Mouse (Mus musculus) liver, embryonic 16.5 days (tissue): ENCODE results near the gene Eepd1. TPM values are rescaled to one million over a fixed set of nuclear protein-coding genes. Genes with fewer than 3 reads are reported as not detected.
A peak's percentile ranks its signal among the peaks of the same experiment; 100 is the strongest.

Experiments used
- ATAC-seq: fragments of 200-750 bp; cut with Nextera tagmentation; 2 replicates; pipeline ENCODE4 v1.8.0; 2017; ENCODE audit warnings: low read depth, mild to moderate bottlenecking, moderate number of reproducible peaks, moderate library complexity
- H3K27ac ChIP-seq: fragments of 300-500 bp; sonication (generic); 2 replicates; pipeline ENCODE4 v1.5.1; 2014; ENCODE audit warnings: mild to moderate bottlenecking, low read length
- H3K27me3 ChIP-seq: fragments of 300-500 bp; sonication (generic); 2 replicates; pipeline ENCODE4 v1.6.1; 2014; ENCODE audit warnings: low read depth, low read length, mixed read lengths; ENCODE audit not compliant: control insufficient read depth, insufficient read depth
- H3K36me3 ChIP-seq: fragments of 300-500 bp; sonication (generic); 2 replicates; pipeline ENCODE4 v1.6.1; 2014; ENCODE audit warnings: mild to moderate bottlenecking; ENCODE audit not compliant: control insufficient read depth, insufficient read depth
- H3K4me1 ChIP-seq: fragments of 300-500 bp; sonication (generic); 2 replicates; pipeline ENCODE4 v1.6.1; 2014; ENCODE audit warnings: low read depth, low read length, mixed read lengths; ENCODE audit not compliant: control insufficient read depth
- H3K4me2 ChIP-seq: fragments of 300-500 bp; sonication (generic); 2 replicates; pipeline ENCODE4 v1.6.1; 2014; ENCODE audit warnings: low read depth, low read length, mixed read lengths
- H3K4me3 ChIP-seq: fragments of 300-500 bp; sonication (generic); 2 replicates; pipeline ENCODE4 v1.5.1; 2014; ENCODE audit warnings: low read depth, mild to moderate bottlenecking, low read length
- H3K9ac ChIP-seq: fragments of 300-500 bp; sonication (generic); 2 replicates; pipeline ENCODE4 v1.6.1; 2014; ENCODE audit warnings: low read depth, low read length
- H3K9me3 ChIP-seq: fragments of 300-500 bp; sonication (generic); replicated peaks from 2 replicates; pipeline ENCODE4 v1.6.1; 2016; ENCODE audit warnings: low read length; ENCODE audit not compliant: control insufficient read depth
- WGBS: fragments of 180-500 bp; shearing (Covaris S2); extraction: QIAGEN DNeasy Blood & Tissue Kit; methylation state at CpG from one replicate; pipeline ENCODE4 v1.1.7; 2014; ENCODE audit not compliant: insufficient replicate concordance; 5-methylcytosine and 5-hydroxymethylcytosine counted together
- polyA plus RNA-seq: library from polyadenylated mRNA; unstranded; fragments of >200 nt; fragmentation: Nextera tagmentation; extraction: Ambion mirVana; gene quantifications from 2 replicates; pipeline ENCODE4 v1.2.1, GENCODE M21; 2015

Gene Eepd1
- polyA plus RNA-seq, 1 experiment from 2014 or later = 7.0 TPM

GRCm38 (mm10) chr9:25496196-25496595, 14.8 kb downstream of the Eepd1 start:
- no peak for ATAC-seq
- H3K36me3 ChIP-seq = no peaks in the 10 kb centered on the region
- H3K4me2 ChIP-seq = no peak overlapping the region
- WGBS = 68% methylated on average over 4 of the region's 4 CpGs
- no peaks in the 10 kb centered on the region for H3K9me3 ChIP-seq
- no peaks in the 10 kb centered on the region for H3K27me3 ChIP-seq
- H3K4me3 ChIP-seq = no peak overlapping the region
- H3K4me1 ChIP-seq = no peaks in the 10 kb centered on the region
- H3K27ac ChIP-seq = no peak overlapping the region
- H3K9ac ChIP-seq = no peak overlapping the region

- WGBS = 85% methylated on average over 2 of the region's 2 CpGs
- Histone ChIP-seq H3K4me3 (no peak overlapping the region), H3K27ac (no peak overlapping the region), H3K4me1 (no peaks in the 10 kb centered on the region), H3K36me3 (no peaks in the 10 kb centered on the region), H3K9me3 (no peaks in the 10 kb centered on the region), H3K9ac (no peak overlapping the region), H3K4me2 (no peak overlapping the region), H3K27me3 (no peaks in the 10 kb centered on the region)
- no peak for ATAC-seq
These were observed 15.4 kb downstream of the Eepd1 start for GRCm38 (mm10) chr9:25496703-25497102.

- Histone ChIP-seq H3K36me3 (no peaks in the 10 kb centered on the region), H3K4me2 (no peak overlapping the region), H3K9ac (no peak overlapping the region), H3K27me3 (no peaks in the 10 kb centered on the region), H3K27ac (no peak overlapping the region), H3K4me3 (no peak overlapping the region), H3K4me1 (no peaks in the 10 kb centered on the region), H3K9me3 (no peaks in the 10 kb centered on the region)
- WGBS = 25% methylated on average over 4 of the region's 4 CpGs
- no peak for ATAC-seq
These were observed 17.4 kb downstream of the Eepd1 start for GRCm38 (mm10) chr9:25498770-25499169.

- Histone ChIP-seq H3K27me3 (no peaks in the 10 kb centered on the region), H3K4me2 (no peak overlapping the region), H3K36me3 (no peaks in the 10 kb centered on the region), H3K9me3 (no peaks in the 10 kb centered on the region), H3K27ac (no peak overlapping the region), H3K4me3 (no peak overlapping the region), H3K9ac (no peak overlapping the region), H3K4me1 (peaks cover 4% of the 10 kb centered on the region)
- WGBS = 27% methylated on average over 3 of the region's 3 CpGs
- ATAC-seq = no peak
These were observed 18.0 kb downstream of the Eepd1 start for GRCm38 (mm10) chr9:25499306-25499705.

- no peak overlapping the region for H3K4me2 ChIP-seq
- no peak for ATAC-seq
- H3K27ac ChIP-seq = no peak overlapping the region
- H3K36me3 ChIP-seq = no peaks in the 10 kb centered on the region
- no peak overlapping the region for H3K9ac ChIP-seq
- H3K9me3 ChIP-seq = no peaks in the 10 kb centered on the region
- peaks cover 6% of the 10 kb centered on the region for H3K4me1 ChIP-seq
- no peaks in the 10 kb centered on the region for H3K27me3 ChIP-seq
- WGBS = 68% methylated on average over 2 of the region's 2 CpGs
- no peak overlapping the region for H3K4me3 ChIP-seq
These were observed 18.7 kb downstream of the Eepd1 start for GRCm38 (mm10) chr9:25500031-25500430.

GRCm38 (mm10) chr9:25508825-25509224, 27.5 kb downstream of the Eepd1 start:
- Histone ChIP-seq H3K27ac (no peak overlapping the region), H3K4me1 (peaks cover 13% of the 10 kb centered on the region), H3K4me2 (no peak overlapping the region), H3K36me3 (no peaks in the 10 kb centered on the region), H3K4me3 (no peak overlapping the region), H3K9me3 (no peaks in the 10 kb centered on the region), H3K9ac (no peak overlapping the region), H3K27me3 (no peaks in the 10 kb centered on the region)
- ATAC-seq = peak; percentile 30; the same call in 1 of the 2 replicates
- WGBS = 50% methylated on average over 3 of the region's 3 CpGs

GRCm38 (mm10) chr9:25510572-25510971, 29.2 kb downstream of the Eepd1 start:
- H3K4me2 ChIP-seq = no peak overlapping the region
- no peak overlapping the region for H3K9ac ChIP-seq
- ATAC-seq = no peak
- 55% methylated on average over 11 of the region's 11 CpGs for WGBS
- H3K36me3 ChIP-seq = no peaks in the 10 kb centered on the region
- H3K9me3 ChIP-seq = no peaks in the 10 kb centered on the region
- peaks cover 1% of the 10 kb centered on the region; the same call in 1 of the 2 replicates for H3K4me1 ChIP-seq
- H3K4me3 ChIP-seq = no peak overlapping the region
- no peaks in the 10 kb centered on the region for H3K27me3 ChIP-seq
- no peak overlapping the region for H3K27ac ChIP-seq

GRCm38 (mm10) chr9:25513050-25513449, 31.7 kb downstream of the Eepd1 start:
- H3K9ac ChIP-seq = no peak overlapping the region
- no peak overlapping the region for H3K4me3 ChIP-seq
- H3K9me3 ChIP-seq = no peaks in the 10 kb centered on the region
- H3K4me1 ChIP-seq = no peaks in the 10 kb centered on the region
- H3K4me2 ChIP-seq = no peak overlapping the region
- 53% methylated on average over 2 of the region's 2 CpGs for WGBS
- H3K27ac ChIP-seq = no peak overlapping the region
- H3K36me3 ChIP-seq = no peaks in the 10 kb centered on the region
- ATAC-seq = no peak
- no peaks in the 10 kb centered on the region for H3K27me3 ChIP-seq

GRCm38 (mm10) chr9:25513556-25513955, 32.2 kb downstream of the Eepd1 start:
- Histone ChIP-seq H3K9ac (no peak overlapping the region), H3K27ac (no peak overlapping the region), H3K36me3 (no peaks in the 10 kb centered on the region), H3K4me1 (no peaks in the 10 kb centered on the region), H3K27me3 (no peaks in the 10 kb centered on the region), H3K4me3 (no peak overlapping the region), H3K4me2 (no peak overlapping the region), H3K9me3 (no peaks in the 10 kb centered on the region)
- ATAC-seq = no peak
- 62% methylated on average over 3 of the region's 3 CpGs for WGBS
